Mouse (Mus musculus) CH12.LX (cell line): ENCODE results near the gene Gm28048. TPM values are rescaled to one million over a fixed set of nuclear protein-coding genes. Genes with fewer than 3 reads are reported as not detected.

Source experiments
- DNase-seq: peaks from one replicate; pipeline ENCODE4 v3.0.0-alpha.2; 2013; ENCODE audit errors: extremely low read depth
- H3K27ac ChIP-seq: 2 replicates; pipeline ENCODE4 v1.5.1; 2012; ENCODE audit warnings: low read depth, mild to moderate bottlenecking, control low read depth, moderate library complexity; ENCODE audit not compliant: insufficient read depth
- H3K27me3 ChIP-seq: replicated peaks from 2 replicates; pipeline ENCODE3; 2012; ENCODE audit warnings: inconsistent platforms
- H3K36me3 ChIP-seq, 2 experiments: replicated peaks in 1 of 2; 2 replicates each; pipeline versions ENCODE3 to v1.6.1; 2012; ENCODE audit warnings: inconsistent platforms in 1 of 2, low read length in 1 of 2, mild to moderate bottlenecking in 1 of 2, mixed read lengths in 1 of 2, moderate library complexity in 1 of 2; ENCODE audit not compliant: control insufficient read depth in 1 of 2, insufficient read depth in 1 of 2
- H3K4me1 ChIP-seq, 2 experiments: 2 replicates each; pipeline ENCODE4 v1.6.1; 2012; ENCODE audit warnings: inconsistent platforms in 1 of 2, moderate library complexity in 1 of 2; ENCODE audit not compliant: insufficient read depth in 2 of 2, control insufficient read depth in 1 of 2
- H3K4me2 ChIP-seq: 2 replicates; pipeline ENCODE4 v1.6.1; 2012; ENCODE audit warnings: low read depth, mild to moderate bottlenecking, control low read depth; ENCODE audit not compliant: poor library complexity, insufficient read depth, severe bottlenecking
- H3K4me3 ChIP-seq, 3 experiments: fragments of 150-350 bp in 1 of 3; sonication (generic) in 1 of 3; replicated peaks in 1 of 3; 2 replicates each; pipeline versions ENCODE3 to v1.5.1; 2011 to 2012; ENCODE audit warnings: low read depth in 2 of 3, low read length in 2 of 3, mild to moderate bottlenecking in 2 of 3, moderate library complexity in 2 of 3, control low read depth in 1 of 3, improper control_type of control experiment in 1 of 3, inconsistent platforms in 1 of 3, mixed read lengths in 1 of 3; ENCODE audit not compliant: poor library complexity in 1 of 3
- H3K79me2 ChIP-seq: replicated peaks from 2 replicates; pipeline ENCODE4 v1.6.1; 2012; ENCODE audit warnings: mild to moderate bottlenecking, moderate library complexity; ENCODE audit not compliant: control insufficient read depth, poor library complexity, insufficient read depth, severe bottlenecking; ENCODE audit errors: extremely low read depth
- H3K9ac ChIP-seq: 2 replicates; pipeline ENCODE4 v1.6.1; 2012; ENCODE audit warnings: low read depth, mild to moderate bottlenecking, control low read depth, moderate library complexity; ENCODE audit not compliant: insufficient read depth
- H3K9me3 ChIP-seq: replicated peaks from 2 replicates; pipeline ENCODE3; 2012; ENCODE audit warnings: low read length, inconsistent platforms, mixed read lengths
- BHLHE40 ChIP-seq: IDR thresholded peaks from 2 replicates; pipeline ENCODE4 v1.6.1; 2011; ENCODE audit warnings: mild to moderate bottlenecking, low read depth, low read length, improper control_type of control experiment
- CHD1 ChIP-seq: IDR thresholded peaks from 2 replicates; pipeline ENCODE4 v1.6.1; 2012; ENCODE audit warnings: low read depth, low read length, improper control_type of control experiment, inconsistent platforms
- CHD2 ChIP-seq: IDR thresholded peaks from 2 replicates; pipeline ENCODE4 v1.6.1; 2011; ENCODE audit warnings: low read length, improper control_type of control experiment
- CTCF ChIP-seq, 2 experiments: IDR thresholded peaks in 1 of 2; conservative IDR thresholded peaks in 1 of 2; 2 replicates each; pipeline ENCODE4 v1.5.1; 2011 to 2012; ENCODE audit warnings: low read depth in 2 of 2, low read length in 2 of 2, improper control_type of control experiment in 1 of 2, inconsistent platforms in 1 of 2, mild to moderate bottlenecking in 1 of 2, moderate library complexity in 1 of 2
- EP300 ChIP-seq: IDR thresholded peaks from 2 replicates; pipeline ENCODE4 v1.6.1; 2011; ENCODE audit warnings: low read length, improper control_type of control experiment
- GABPA ChIP-seq: IDR thresholded peaks from 2 replicates; pipeline ENCODE4 v1.6.1; 2012; ENCODE audit warnings: low read depth, low read length, improper control_type of control experiment, inconsistent platforms; ENCODE audit not compliant: insufficient replicate concordance
- HCFC1 ChIP-seq: IDR thresholded peaks from 2 replicates; pipeline ENCODE4 v1.6.1; 2012; ENCODE audit warnings: low read depth, mild to moderate bottlenecking, inconsistent platforms, low read length, improper control_type of control experiment
- JUN ChIP-seq: IDR thresholded peaks from 2 replicates; pipeline ENCODE4 v1.6.1; 2011; ENCODE audit warnings: low read depth, mild to moderate bottlenecking, low read length, improper control_type of control experiment, moderate library complexity; ENCODE audit not compliant: insufficient read depth
- JUND ChIP-seq: conservative IDR thresholded peaks from 2 replicates; pipeline ENCODE4 v1.6.1; 2011; ENCODE audit warnings: low read depth, low read length, improper control_type of control experiment
- KAT2A ChIP-seq: IDR thresholded peaks from 2 replicates; pipeline ENCODE4 v1.6.1; 2012; ENCODE audit warnings: low read length, improper control_type of control experiment, inconsistent platforms; ENCODE audit not compliant: insufficient replicate concordance
- MAFK ChIP-seq: IDR thresholded peaks from 2 replicates; pipeline ENCODE4 v1.6.1; 2011; ENCODE audit warnings: low read length, improper control_type of control experiment; ENCODE audit not compliant: insufficient replicate concordance
- MEF2A ChIP-seq: IDR thresholded peaks from 2 replicates; pipeline ENCODE4 v1.6.1; 2014; ENCODE audit warnings: low read depth, mild to moderate bottlenecking, inconsistent platforms, low read length, improper control_type of control experiment, borderline replicate concordance
- MXI1 ChIP-seq: IDR thresholded peaks from 2 replicates; pipeline ENCODE4 v1.6.1; 2011; ENCODE audit warnings: mild to moderate bottlenecking, low read depth, low read length, improper control_type of control experiment
- NELFE ChIP-seq: IDR thresholded peaks from 2 replicates; pipeline ENCODE4 v1.6.1; 2011; ENCODE audit warnings: low read depth, low read length, improper control_type of control experiment
- NRF1 ChIP-seq: IDR thresholded peaks from 2 replicates; pipeline ENCODE4 v1.6.1; 2014; ENCODE audit warnings: low read depth, mild to moderate bottlenecking, inconsistent platforms, low read length, improper control_type of control experiment, moderate library complexity
- PAX5 ChIP-seq: IDR thresholded peaks from 2 replicates; pipeline ENCODE4 v1.6.1; 2012; ENCODE audit warnings: low read length, inconsistent platforms, mixed read lengths
- POLR2A ChIP-seq: IDR thresholded peaks from 2 replicates; pipeline ENCODE4 v1.6.1; 2011; ENCODE audit warnings: low read depth, mild to moderate bottlenecking, improper control_type of control experiment, low read length
- POLR2AphosphoS2 ChIP-seq: IDR thresholded peaks from 2 replicates; pipeline ENCODE4 v1.6.1; 2011; ENCODE audit warnings: low read depth, low read length, improper control_type of control experiment
- RCOR1 ChIP-seq: conservative IDR thresholded peaks from 2 replicates; pipeline ENCODE4 v1.6.1; 2012; ENCODE audit warnings: low read depth, mild to moderate bottlenecking, inconsistent platforms, low read length, improper control_type of control experiment
- SIN3A ChIP-seq: IDR thresholded peaks from 2 replicates; pipeline ENCODE4 v1.6.1; 2012; ENCODE audit warnings: low read length, improper control_type of control experiment, inconsistent platforms
- SMC3 ChIP-seq: IDR thresholded peaks from 2 replicates; pipeline ENCODE4 v1.6.1; 2011; ENCODE audit warnings: low read depth, low read length, improper control_type of control experiment
- TCF12 ChIP-seq: IDR thresholded peaks from 2 replicates; pipeline ENCODE4 v1.6.1; 2014; ENCODE audit warnings: low read depth, mild to moderate bottlenecking, inconsistent platforms, low read length, improper control_type of control experiment
- UBTF ChIP-seq: IDR thresholded peaks from 2 replicates; pipeline ENCODE4 v1.6.1; 2012; ENCODE audit warnings: low read depth, mild to moderate bottlenecking, inconsistent platforms, low read length, improper control_type of control experiment, moderate library complexity
- ZMIZ1 ChIP-seq: IDR thresholded peaks from 2 replicates; pipeline ENCODE4 v1.6.1; 2012; ENCODE audit warnings: low read depth, mild to moderate bottlenecking, inconsistent platforms, low read length, improper control_type of control experiment
- ZNF384 ChIP-seq: IDR thresholded peaks from 2 replicates; pipeline ENCODE4 v1.6.1; 2012; ENCODE audit warnings: low read depth, low read length, improper control_type of control experiment, inconsistent platforms
- dilution Hi-C: fragments of 300-500 bp; cut with MboI; formaldehyde crosslinking; loops from 2 replicates; pipeline ENCODE4 v1.14.3; 2020; ENCODE audit warnings: low sequenced_read_pairs; ENCODE audit not compliant: extremely low pct_unique_long_range_greater_than_20kb, extremely low pct_ligation_motif_present
- in situ Hi-C: fragments of 300-500 bp; cut with MboI; formaldehyde crosslinking; loops from 3 replicates; pipeline ENCODE4 v1.14.3; 2019; ENCODE audit warnings: low sequenced_read_pairs, low pct_ligation_motif_present, low pct_unique_long_range_greater_than_20kb, mixed read lengths
- polyA plus RNA-seq: library from polyadenylated mRNA; unstranded; fragments of >175 nt; gene quantifications from 2 replicates; pipeline ENCODE4 v1.2.1, GENCODE M21; 2012; ENCODE audit warnings: low read depth; ENCODE audit not compliant: insufficient read length
- total RNA-seq, 2 experiments: library from RNA; depleted of rRNA; stranded (reverse); fragments of 300-350 nt in 1 of 2; fragments of >200 nt in 1 of 2; gene quantifications; 2 replicates each; pipeline ENCODE4 v1.2.3; 2012 to 2014

The Gm28048 gene
- total and polyA plus RNA-seq, 3 experiments: 32.6 to 93.3 (median 59.5) TPM

GRCm38 (mm10) chr11:22850077-22850476 is 131.8 kb downstream of the Gm28048 start (continued):
- TF ChIP-seq MEF2A (0 out of 2 replicates have a peak, but pooled peaks have one; percentile 17), KAT2A (no peak), PAX5 (no peak), ZMIZ1 (no peak), JUND (no peak), POLR2AphosphoS2 (no peak), CHD1 (no peak), NRF1 (no peak), EP300 (no peak; the same call in 1 of the 2 replicates), CTCF (conservative IDR thresholded peaks at IDR 0.05 in 1 of 2, IDR thresholded peaks at IDR 0.05 in 1 of 2; ENCODE audit: low read depth in 2 of 2, low read length in 2 of 2) (no peak)

GRCm38 (mm10) chr11:22848649-22849195 is 133.2 kb downstream of the Gm28048 start:
- peaks cover 3 to 47% of the 10 kb centered on the region in 2 experiments for H3K36me3 ChIP-seq
- H3K27ac ChIP-seq: peak overlapping the region; percentile 81
- H3K9me3 ChIP-seq: no peaks in the 10 kb centered on the region
- no peak for DNase-seq
- in situ Hi-C loops (no loop called here), dilution Hi-C loops (no loop called here)
- peak overlapping the region; percentile 99 for H3K4me2 ChIP-seq
- H3K79me2 ChIP-seq: peaks cover 93% of the 10 kb centered on the region
- no peak overlapping the region for H3K4me3 ChIP-seq
- TF ChIP-seq CHD1: 0 out of 2 replicates have a peak, but pooled peaks have one; percentile 52
- TF ChIP-seq ZNF384: no peak
- TF ChIP-seq ZMIZ1: no peak; the same call in 1 of the 2 replicates
- TF ChIP-seq EP300: no peak
- no peak for TF ChIP-seq JUN
- TF ChIP-seq CHD2: peak; percentile 20; the same call in 1 of the 2 replicates
- TF ChIP-seq BHLHE40: peak; percentile 50; the same call in 1 of the 2 replicates
- TF ChIP-seq MAFK: 0 out of 2 replicates have a peak, but pooled peaks have one; percentile 20
- no peaks in the 10 kb centered on the region for H3K27me3 ChIP-seq
- H3K9ac ChIP-seq: no peak overlapping the region
- H3K4me1 ChIP-seq: peaks cover 40 to 96% of the 10 kb centered on the region in 2 experiments

- H3K4me1 ChIP-seq: peaks cover 40 to 96% of the 10 kb centered on the region in 2 experiments
- TF ChIP-seq TCF12 (0 out of 2 replicates have a peak, but pooled peaks have one; percentile 15), NELFE (no peak), PAX5 (no peak), MEF2A (no peak), JUN (no peak; the same call in 1 of the 2 replicates), ZMIZ1 (no peak), POLR2A (no peak), CTCF (conservative IDR thresholded peaks at IDR 0.05 in 1 of 2, IDR thresholded peaks at IDR 0.05 in 1 of 2; ENCODE audit: low read depth in 2 of 2, low read length in 2 of 2) (no peak), MXI1 (no peak; the same call in 1 of the 2 replicates), SMC3 (no peak), SIN3A (no peak; the same call in 1 of the 2 replicates), CHD2 (no peak), NRF1 (no peak), HCFC1 (no peak), JUND (no peak), UBTF (0 out of 2 replicates have a peak, but pooled peaks have one; percentile 15), ZNF384 (peak; percentile 64; the same call in 1 of the 2 replicates), RCOR1 (no peak), GABPA (no peak), CHD1 (peak; percentile 62)
These were observed 133.9 kb downstream of the Gm28048 start for GRCm38 (mm10) chr11:22847732-22848648.

More at GRCm38 (mm10) chr11:22847732-22848648, 133.9 kb downstream of the Gm28048 start:
- Histone ChIP-seq H3K27ac (peak overlapping the region; percentile 81), H3K4me2 (peak overlapping the region; percentile 99), H3K36me3 (peaks cover 0 to 43% of the 10 kb centered on the region in 2 experiments), H3K9ac (peak overlapping the region; percentile 58; the same call in 1 of the 2 replicates), H3K79me2 (peaks cover 93% of the 10 kb centered on the region), H3K9me3 (no peaks in the 10 kb centered on the region), H3K4me3 (peak overlapping the region in 2 of 3 experiments; percentile 17), H3K27me3 (no peaks in the 10 kb centered on the region)
- in situ Hi-C loops (no loop called here), dilution Hi-C loops (no loop called here)
- DNase-seq: no peak
